Mouse (Mus musculus) midbrain, embryonic 12.5 days (tissue): ENCODE data around the gene Utp15. TPM values are rescaled to one million over a fixed set of nuclear protein-coding genes. Genes with fewer than 3 reads are reported as not detected.

ENCODE experiments used
- ATAC-seq: fragments of 200-750 bp; cut with Nextera tagmentation; 2 replicates; pipeline ENCODE4 v1.8.0; 2017; ENCODE audit warnings: low read depth, moderate TSS enrichment, moderate library complexity; ENCODE audit not compliant: low FRiP score
- H3K27ac ChIP-seq: fragments of 300-500 bp; sonication (generic); replicated peaks from 2 replicates; pipeline ENCODE4 v1.5.1; 2016; ENCODE audit warnings: mild to moderate bottlenecking
- H3K27me3 ChIP-seq: fragments of 300-500 bp; sonication (generic); 2 replicates; pipeline ENCODE4 v1.6.1; 2016; ENCODE audit warnings: mild to moderate bottlenecking
- H3K36me3 ChIP-seq: fragments of 300-500 bp; sonication (generic); 2 replicates; pipeline ENCODE4 v1.6.1; 2016
- H3K4me1 ChIP-seq: fragments of 300-500 bp; sonication (generic); 2 replicates; pipeline ENCODE4 v1.6.1; 2016
- H3K4me2 ChIP-seq: fragments of 300-500 bp; sonication (generic); replicated peaks from 2 replicates; pipeline ENCODE4 v1.6.1; 2016; ENCODE audit warnings: mild to moderate bottlenecking, moderate library complexity
- H3K4me3 ChIP-seq: fragments of 300-500 bp; sonication (generic); 2 replicates; pipeline ENCODE4 v1.5.1; 2016; ENCODE audit warnings: mild to moderate bottlenecking
- H3K9ac ChIP-seq: fragments of 300-500 bp; sonication (generic); replicated peaks from 2 replicates; pipeline ENCODE4 v1.6.1; 2016; ENCODE audit warnings: mild to moderate bottlenecking, moderate library complexity
- H3K9me3 ChIP-seq: fragments of 300-500 bp; sonication (generic); 2 replicates; pipeline ENCODE4 v1.6.1; 2016; ENCODE audit warnings: mild to moderate bottlenecking
- WGBS: fragments of 180-500 bp; shearing (Covaris S2); methylation state at CpG from one replicate; pipeline ENCODE4 v1.1.7; 2016; 5-methylcytosine and 5-hydroxymethylcytosine counted together
- polyA plus RNA-seq: library from polyadenylated mRNA; unstranded; fragments of >200 nt; fragmentation: Nextera tagmentation; extraction: Ambion mirVana; gene quantifications from 2 replicates; pipeline ENCODE4 v1.2.1, GENCODE M21; 2016

Gene Utp15
- polyA plus RNA-seq, 1 experiment from 2014 or later: 38.8 TPM

- Histone ChIP-seq H3K9me3 (no peaks in the 10 kb centered on the region), H3K4me1 (no peaks in the 10 kb centered on the region), H3K27ac (no peak overlapping the region), H3K4me2 (no peak overlapping the region), H3K9ac (no peak overlapping the region), H3K36me3 (peaks cover 23% of the 10 kb centered on the region), H3K4me3 (no peak overlapping the region), H3K27me3 (peaks cover 4% of the 10 kb centered on the region; the same call in 1 of the 2 replicates)
- no peak for ATAC-seq
- WGBS: 72% methylated on average over 5 of the region's 5 CpGs
Observed at GRCm38 (mm10) chr13:98244571-98245350, 18.1 kb downstream of the Utp15 start.

- Histone ChIP-seq H3K27me3 (peaks cover 4% of the 10 kb centered on the region; the same call in 1 of the 2 replicates), H3K27ac (no peak overlapping the region), H3K4me3 (no peak overlapping the region), H3K4me1 (no peaks in the 10 kb centered on the region), H3K4me2 (no peak overlapping the region), H3K9ac (no peak overlapping the region), H3K36me3 (no peaks in the 10 kb centered on the region), H3K9me3 (no peaks in the 10 kb centered on the region)
- WGBS: 79% methylated on average over 9 of the region's 9 CpGs
- no peak for ATAC-seq
Observed at GRCm38 (mm10) chr13:98241531-98242282, 21.1 kb downstream of the Utp15 start.

GRCm38 (mm10) chr13:98239978-98240641, 22.7 kb downstream of the Utp15 start:
- Histone ChIP-seq H3K9ac (no peak overlapping the region), H3K4me2 (no peak overlapping the region), H3K36me3 (no peaks in the 10 kb centered on the region), H3K4me3 (no peak overlapping the region), H3K27me3 (peaks cover 4% of the 10 kb centered on the region; the same call in 1 of the 2 replicates), H3K27ac (no peak overlapping the region), H3K9me3 (no peaks in the 10 kb centered on the region), H3K4me1 (no peaks in the 10 kb centered on the region)
- 20% methylated on average over 12 of the region's 12 CpGs for WGBS
- no peak for ATAC-seq

GRCm38 (mm10) chr13:98235451-98235850, 27.4 kb downstream of the Utp15 start:
- no peaks in the 10 kb centered on the region for H3K36me3 ChIP-seq
- no peak overlapping the region for H3K27ac ChIP-seq
- H3K9ac ChIP-seq: no peak overlapping the region
- WGBS: 83% methylated on average over 6 of the region's 6 CpGs
- no peak for ATAC-seq
- no peak overlapping the region for H3K4me2 ChIP-seq
- no peaks in the 10 kb centered on the region for H3K9me3 ChIP-seq
- no peaks in the 10 kb centered on the region for H3K27me3 ChIP-seq
- no peaks in the 10 kb centered on the region for H3K4me1 ChIP-seq
- no peak overlapping the region for H3K4me3 ChIP-seq

GRCm38 (mm10) chr13:98230511-98230910, 32.3 kb downstream of the Utp15 start:
- Histone ChIP-seq H3K27ac (no peak overlapping the region), H3K36me3 (no peaks in the 10 kb centered on the region), H3K27me3 (no peaks in the 10 kb centered on the region), H3K4me2 (no peak overlapping the region), H3K4me3 (no peak overlapping the region), H3K9me3 (no peaks in the 10 kb centered on the region), H3K9ac (no peak overlapping the region), H3K4me1 (no peaks in the 10 kb centered on the region)
- no peak for ATAC-seq
- WGBS: 97% methylated on average over 1 of the region's 1 CpGs

- H3K4me2 ChIP-seq: no peak overlapping the region
- H3K4me1 ChIP-seq: no peaks in the 10 kb centered on the region
- no peak overlapping the region for H3K27ac ChIP-seq
- H3K27me3 ChIP-seq: no peaks in the 10 kb centered on the region
- H3K36me3 ChIP-seq: no peaks in the 10 kb centered on the region
- H3K9ac ChIP-seq: no peak overlapping the region
- 80% methylated on average over 2 of the region's 2 CpGs for WGBS
- ATAC-seq: no peak
- H3K4me3 ChIP-seq: no peak overlapping the region
- H3K9me3 ChIP-seq: no peaks in the 10 kb centered on the region
Observed at GRCm38 (mm10) chr13:98226225-98226624, 36.6 kb downstream of the Utp15 start.

GRCm38 (mm10) chr13:98222848-98223247, 40.0 kb downstream of the Utp15 start:
- Histone ChIP-seq H3K27me3 (no peaks in the 10 kb centered on the region), H3K9ac (no peak overlapping the region), H3K4me2 (no peak overlapping the region), H3K9me3 (no peaks in the 10 kb centered on the region), H3K4me1 (no peaks in the 10 kb centered on the region), H3K4me3 (no peak overlapping the region), H3K27ac (no peak overlapping the region), H3K36me3 (no peaks in the 10 kb centered on the region)
- WGBS: 35% methylated on average over 12 of the region's 12 CpGs
- ATAC-seq: no peak

GRCm38 (mm10) chr13:98210137-98210536, 52.7 kb downstream of the Utp15 start:
- peaks cover 7% of the 10 kb centered on the region for H3K4me1 ChIP-seq
- H3K4me3 ChIP-seq: no peak overlapping the region
- ATAC-seq: no peak
- peaks cover 13% of the 10 kb centered on the region for H3K27me3 ChIP-seq
- no peaks in the 10 kb centered on the region for H3K9me3 ChIP-seq
- no peak overlapping the region for H3K27ac ChIP-seq
- H3K4me2 ChIP-seq: no peak overlapping the region
- 84% methylated on average over 7 of the region's 7 CpGs for WGBS
- H3K9ac ChIP-seq: no peak overlapping the region
- H3K36me3 ChIP-seq: no peaks in the 10 kb centered on the region

- Histone ChIP-seq H3K4me3 (no peak overlapping the region), H3K27ac (no peak overlapping the region), H3K4me2 (no peak overlapping the region), H3K36me3 (no peaks in the 10 kb centered on the region), H3K9me3 (no peaks in the 10 kb centered on the region), H3K27me3 (peaks cover 19% of the 10 kb centered on the region), H3K4me1 (peaks cover 10% of the 10 kb centered on the region), H3K9ac (no peak overlapping the region)
- WGBS: 41% methylated on average over 9 of the region's 9 CpGs
- no peak for ATAC-seq
Observed at GRCm38 (mm10) chr13:98208842-98209241, 54.0 kb downstream of the Utp15 start.

GRCm38 (mm10) chr13:98206546-98206870, 56.3 kb downstream of the Utp15 start:
- 3% methylated on average over 13 of the region's 13 CpGs for WGBS
- peak overlapping the region; percentile 58 for H3K27ac ChIP-seq

GRCm38 (mm10) chr13:98205771-98206545, 56.9 kb downstream of the Utp15 start, which contains the start of gene Arhgef28:
Gene Arhgef28, minus strand, starts transcription at chr13:98206439.
- Histone ChIP-seq H3K27ac (peak within 1 kb of the TSS; percentile 58), H3K4me3 (peak within 1 kb of the TSS; percentile 69), H3K9ac (peak within 1 kb of the TSS; percentile 70), H3K36me3 (no peaks in the 10 kb centered on the region), H3K9me3 (no peaks in the 10 kb centered on the region), H3K4me1 (peaks cover 10% of the 10 kb centered on the region), H3K4me2 (peak within 1 kb of the TSS; percentile 93), H3K27me3 (peaks cover 21% of the 10 kb centered on the region)
- ATAC-seq: peak; percentile 90
- under 1% methylated on average over 55 of the region's 76 CpGs for WGBS

More at GRCm38 (mm10) chr13:98206546-98206870, 56.3 kb downstream of the Utp15 start:
- Histone ChIP-seq H3K36me3 (no peaks in the 10 kb centered on the region), H3K27me3 (peaks cover 19% of the 10 kb centered on the region), H3K4me3 (peak overlapping the region; percentile 69), H3K4me2 (peak overlapping the region; percentile 93), H3K4me1 (peaks cover 10% of the 10 kb centered on the region), H3K9me3 (no peaks in the 10 kb centered on the region), H3K9ac (peak overlapping the region; percentile 70)
- ATAC-seq: no peak
